Mouse (Mus musculus): ENCODE results near the gene Vps33a. TPM values are rescaled to one million over a fixed set of nuclear protein-coding genes. Genes with fewer than 3 reads are reported as not detected.
A peak's percentile ranks its signal among the peaks of the same experiment; 100 is the strongest.
"Not testable (repeated sequence)": the region's sequence is repeated elsewhere in the genome, so short reads cannot be mapped to it uniquely, and the experiment has no call there.

The Vps33a gene
- total RNA-seq, 2 experiments from 2014 or later: 99.5 to 101 TPM

GRCm38 (mm10) chr5:123525916-123526495, 46.8 kb downstream of the Vps33a start:
- DNase-seq (ENCODE audit: low spot score in 2 of 2): no peak

GRCm38 (mm10) chr5:123525281-123525680, 47.6 kb downstream of the Vps33a start, which contains the start of gene Gm49027:
Gm49027 (minus strand) TSS chr5:123525488.
- peak in 1 of 2 experiments; percentile 0 for DNase-seq (ENCODE audit: low spot score in 2 of 2)

- no peak for DNase-seq (ENCODE audit: low spot score in 2 of 2)
These were observed 48.5 kb downstream of the Vps33a start for GRCm38 (mm10) chr5:123524393-123524750.

- DNase-seq (ENCODE audit: low spot score in 2 of 2): peak; percentile 98
These were observed 49.0 kb downstream of the Vps33a start, which contains the start of gene Diablo for GRCm38 (mm10) chr5:123523692-123524392. Diablo (minus strand) TSS chr5:123524176.

GRCm38 (mm10) chr5:123522166-123522565, 50.7 kb downstream of the Vps33a start:
- DNase-seq (ENCODE audit: low spot score in 2 of 2): no peak

GRCm38 (mm10) chr5:123521621-123522020, 51.2 kb downstream of the Vps33a start:
- no peak for DNase-seq (ENCODE audit: low spot score in 2 of 2)

GRCm38 (mm10) chr5:123520666-123521065, 52.2 kb downstream of the Vps33a start:
- DNase-seq (ENCODE audit: low spot score in 2 of 2): no peak

- no peak for DNase-seq (ENCODE audit: low spot score in 2 of 2)
These were observed 58.0 kb downstream of the Vps33a start for GRCm38 (mm10) chr5:123514871-123515270.

GRCm38 (mm10) chr5:123512102-123512501, 60.7 kb downstream of the Vps33a start:
- DNase-seq (ENCODE audit: low spot score in 2 of 2): no peak

GRCm38 (mm10) chr5:123511426-123511825, 61.4 kb downstream of the Vps33a start:
- DNase-seq (ENCODE audit: low spot score in 2 of 2): not testable (repeated sequence)

- DNase-seq (ENCODE audit: low spot score in 2 of 2): no peak
These were observed 62.7 kb downstream of the Vps33a start, which contains the start of gene B3gnt4 for GRCm38 (mm10) chr5:123510160-123510559. B3gnt4 (plus strand) TSS chr5:123510460.

- DNase-seq (ENCODE audit: low spot score in 2 of 2): no peak
These were observed 63.9 kb downstream of the Vps33a start for GRCm38 (mm10) chr5:123508921-123509320.

- DNase-seq (ENCODE audit: low spot score in 2 of 2): peak; percentile 73 to 80
These were observed 64.7 kb downstream of the Vps33a start for GRCm38 (mm10) chr5:123507936-123508723.

- DNase-seq (ENCODE audit: low spot score in 2 of 2): no peak
These were observed 70.9 kb downstream of the Vps33a start for GRCm38 (mm10) chr5:123501973-123502372.

- peak; percentile 42 to 50 for DNase-seq (ENCODE audit: low spot score in 2 of 2)
These were observed 73.1 kb downstream of the Vps33a start for GRCm38 (mm10) chr5:123499717-123500116.

GRCm38 (mm10) chr5:123489935-123490334, 82.9 kb downstream of the Vps33a start:
- DNase-seq (ENCODE audit: low spot score in 2 of 2): no peak

GRCm38 (mm10) chr5:123489112-123489785, 83.6 kb downstream of the Vps33a start, which contains the start of the genes Lrrc43 and Il31:
Lrrc43 (plus strand) TSS chr5:123489305.
Il31 (minus strand) TSS chr5:123489489.
- no peak for DNase-seq (ENCODE audit: low spot score in 2 of 2)

GRCm38 (mm10) chr5:123487659-123488395, 85.0 kb downstream of the Vps33a start:
- DNase-seq (ENCODE audit: low spot score in 2 of 2): no peak

All from left cerebral cortex, adult 18-20 months (tissue).